Mouse (Mus musculus) heart, adult 18-20 months (tissue): ENCODE measurements around the gene Adgre4. TPM values are rescaled to one million over a fixed set of nuclear protein-coding genes. Genes with fewer than 3 reads are reported as not detected.

Experiments
- DNase-seq, 2 experiments: peaks; one replicate each; pipeline ENCODE4 v3.0.0; 2021 to 2022; ENCODE audit warnings: mixed read lengths in 1 of 2
- long read RNA-seq, 2 experiments: library from polyadenylated mRNA; stranded (forward); transcript quantifications; one replicate each; pipeline ENCODE4 v2.0.0; 2021
- total RNA-seq, 2 experiments: library from RNA; stranded (reverse); gene quantifications; 2 replicates each; pipeline ENCODE4 v1.2.3; 2021

Gene Adgre4
- under 1 TPM; 0.64 to 0.67 TPM for total RNA-seq
- long read RNA-seq, experiment 1, result 0 reads
- long read RNA-seq, experiment 2, result 0 reads

DNA sequence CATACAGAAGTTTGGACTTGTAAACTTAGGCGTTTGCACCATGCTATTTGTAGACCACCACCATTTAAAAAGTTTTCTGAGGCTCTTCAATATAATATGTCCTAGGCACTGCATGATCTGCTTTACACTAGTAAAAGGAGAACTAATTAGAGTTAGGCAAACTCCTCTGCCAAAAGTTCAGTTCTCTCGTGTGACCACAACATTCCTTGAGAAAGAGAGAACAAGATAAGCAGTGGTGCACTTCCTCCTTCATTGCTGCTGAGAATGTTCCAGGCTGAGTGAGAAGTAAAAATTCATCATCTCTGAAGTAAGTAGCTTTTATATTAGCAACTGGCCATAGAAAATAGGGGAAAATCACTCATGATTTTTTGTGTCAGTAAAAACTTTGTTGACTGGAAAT is at the start of gene Adgre4:
TSS of gene Adgre4 (plus strand) at position 199 of the 400 bp plus-strand sequence.
- peak in 1 of 2 experiments; percentile 26 for DNase-seq

GRCm38 (mm10) chr17:55702161-55702820 is 47.5 kb upstream of the Adgre4 start:
- peak; percentile 59 to 85 for DNase-seq

DNA sequence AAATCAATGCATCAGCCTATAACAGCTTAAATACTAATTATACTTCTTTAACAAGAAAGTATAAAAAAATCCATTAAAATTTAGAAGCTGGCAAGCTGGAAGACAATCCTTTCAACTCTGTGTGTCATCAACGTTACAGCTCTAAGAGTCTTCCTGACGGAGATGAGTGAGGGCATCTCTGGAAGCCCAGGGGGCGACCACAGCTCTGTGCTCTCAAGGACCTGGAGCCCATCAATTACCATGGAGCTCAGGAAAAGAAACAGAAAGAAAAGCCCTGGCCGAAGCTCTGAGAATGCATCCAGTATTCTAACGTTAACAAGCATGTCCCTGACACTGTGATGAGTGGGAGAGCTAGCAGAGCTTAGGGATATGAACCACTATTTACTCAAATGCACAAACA is 46.9 kb upstream of the Adgre4 start:
- no peak for DNase-seq

- DNase-seq, result peak; percentile 98 to 99
Observed at GRCm38 (mm10) chr17:55711984-55712811, 37.6 kb upstream of the Adgre4 start, which contains the start of gene Pot1b. TSS of gene Pot1b (minus strand) at chr17:55712628.

- no peak for DNase-seq
Observed at GRCm38 (mm10) chr17:55721270-55721669, 28.5 kb upstream of the Adgre4 start.

GRCm38 (mm10) chr17:55722250-55722649 is 27.5 kb upstream of the Adgre4 start:
- DNase-seq, result no peak

- no peak for DNase-seq
Observed at GRCm38 (mm10) chr17:55726193-55726592, 23.6 kb upstream of the Adgre4 start.

- DNase-seq, result peak in 1 of 2 experiments; percentile 18
Observed at GRCm38 (mm10) chr17:55736675-55737074, 13.1 kb upstream of the Adgre4 start.

DNA sequence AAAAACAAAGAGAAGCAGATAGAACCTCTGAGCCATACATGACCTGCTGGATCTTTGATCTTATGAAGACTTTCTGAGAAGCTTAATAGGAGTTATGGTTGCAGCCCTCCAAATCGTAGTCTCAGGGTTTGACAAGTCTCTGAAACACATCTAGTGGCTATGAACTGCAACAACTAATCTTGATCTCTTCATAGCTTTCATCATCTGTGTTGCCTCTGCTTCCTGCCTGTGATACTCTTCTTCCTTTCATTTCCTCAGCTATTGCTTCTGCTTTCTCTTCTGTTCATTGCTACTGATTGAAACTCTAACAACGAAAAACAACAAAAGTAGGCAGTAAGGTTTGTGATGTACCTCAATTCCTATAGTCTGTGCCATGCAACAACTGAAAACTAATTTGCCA is 1.4 kb downstream of the Adgre4 start:
- no peak for DNase-seq

DNA sequence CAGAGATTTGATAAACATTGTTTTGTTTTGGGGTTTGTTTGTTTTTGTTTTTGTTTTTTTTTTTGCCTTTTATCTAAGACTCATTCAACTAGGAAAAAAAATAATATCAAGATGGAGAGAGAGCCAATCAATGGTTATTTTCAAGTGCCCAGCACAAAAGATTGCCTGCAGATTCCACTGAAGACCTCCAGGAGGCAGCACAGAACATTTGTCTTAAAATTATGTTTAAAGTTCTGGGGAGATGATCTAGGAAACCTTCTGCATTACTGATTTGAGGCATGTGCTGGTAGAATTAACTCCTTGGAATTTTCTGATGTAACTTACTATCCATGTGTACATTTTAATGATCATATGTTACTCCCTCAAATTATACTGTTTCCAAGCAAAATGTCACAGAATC is 63.9 kb downstream of the Adgre4 start:
- no peak for DNase-seq

- DNase-seq, result no peak
Observed at GRCm38 (mm10) chr17:55816853-55817252, 67.1 kb downstream of the Adgre4 start.

DNA sequence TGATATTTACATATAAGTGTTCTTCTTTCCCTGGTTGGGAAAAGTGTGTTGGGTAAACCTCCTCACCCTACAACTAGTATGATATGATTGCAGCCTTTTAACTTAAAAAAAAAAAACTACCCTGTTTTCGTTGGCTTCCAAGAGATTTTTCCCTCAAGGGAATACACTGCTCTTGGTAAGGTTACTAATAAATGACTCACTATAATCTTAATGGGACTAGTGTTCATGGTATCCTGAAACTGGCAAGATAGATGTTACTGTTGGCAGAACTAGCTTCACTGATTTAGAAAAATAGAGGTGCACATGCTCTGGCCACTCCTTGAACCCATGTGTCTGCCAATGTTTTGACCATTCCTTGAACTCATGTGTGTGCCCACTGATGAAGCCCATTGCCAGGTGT is 71.8 kb downstream of the Adgre4 start:
- no peak for DNase-seq

GRCm38 (mm10) chr17:55843067-55843466 is 93.3 kb downstream of the Adgre4 start:
- no peak for DNase-seq

- DNase-seq, result no peak
Observed at GRCm38 (mm10) chr17:55877184-55877583, 127.4 kb downstream of the Adgre4 start.

- peak; percentile 9 to 50 for DNase-seq
Observed at GRCm38 (mm10) chr17:55878282-55878635, 128.5 kb downstream of the Adgre4 start.

GRCm38 (mm10) chr17:55878636-55879369 is 129.0 kb downstream of the Adgre4 start, which contains the start of gene Zfp119a:
TSS of gene Zfp119a (minus strand) at chr17:55878930.
- peak; percentile 88 to 90 for DNase-seq

DNA sequence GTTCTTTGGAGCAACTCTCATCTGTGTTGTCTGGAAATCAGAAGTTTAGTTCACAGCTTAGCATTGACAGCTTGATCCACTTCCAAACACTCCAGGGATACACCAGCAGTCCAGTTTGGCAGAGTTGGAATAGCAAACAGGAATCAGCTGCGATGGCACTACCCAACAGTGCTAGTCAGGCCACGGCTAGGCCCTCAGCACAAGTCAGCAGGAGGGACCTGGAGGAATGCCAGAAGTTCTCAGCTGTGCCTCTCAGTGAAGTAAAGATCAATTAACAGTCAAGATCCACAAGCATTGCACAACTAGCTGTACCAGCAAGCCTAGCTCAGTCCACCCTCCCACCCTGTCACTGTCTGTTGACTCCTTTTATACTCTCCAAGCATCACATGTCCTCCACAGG is 133.8 kb downstream of the Adgre4 start:
- DNase-seq, result no peak

DNA sequence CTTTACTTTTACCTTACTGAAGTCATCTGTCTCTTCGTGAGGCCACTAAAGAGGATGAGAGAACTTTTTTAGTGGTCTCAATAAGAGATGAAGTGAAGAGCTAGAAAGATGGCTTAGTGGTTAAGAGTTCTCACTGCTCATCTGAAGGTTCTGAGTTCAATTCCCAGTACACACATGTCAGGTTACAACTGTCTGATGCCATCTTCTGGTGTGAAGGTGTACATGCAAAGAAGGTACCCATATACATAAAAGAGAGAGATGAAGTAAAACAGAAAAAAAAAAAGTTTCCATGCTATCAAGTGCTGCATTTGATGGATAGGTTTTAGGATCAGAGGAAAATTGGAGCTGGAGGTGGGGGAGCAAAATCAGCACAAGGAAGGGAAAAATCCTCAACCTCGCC is 135.1 kb downstream of the Adgre4 start:
- DNase-seq, result no peak

GRCm38 (mm10) chr17:55892406-55892955 is 142.7 kb downstream of the Adgre4 start:
- peak in 1 of 2 experiments; percentile 64 for DNase-seq

- no peak for DNase-seq
Observed at GRCm38 (mm10) chr17:55903087-55903486, 153.3 kb downstream of the Adgre4 start.
